Mouse (Mus musculus): ENCODE results near the gene Pdgfa.

Pdgfa gene

GRCm38 (mm10) chr5:138994786-138995720 is 2.1 kb downstream of the Pdgfa start:
- DNase-seq (ENCODE audit: low read depth, low spot score), result peak; percentile 74

- DNase-seq (ENCODE audit: low read depth, low spot score), result no peak
Measured at GRCm38 (mm10) chr5:138994108-138994785, 2.9 kb downstream of the Pdgfa start.

GRCm38 (mm10) chr5:138993371-138994107 is 3.6 kb downstream of the Pdgfa start:
- DNase-seq (ENCODE audit: low read depth, low spot score), result peak; percentile 57

GRCm38 (mm10) chr5:138992611-138993370 is 4.4 kb downstream of the Pdgfa start:
- DNase-seq (ENCODE audit: low read depth, low spot score), result peak; percentile 36

GRCm38 (mm10) chr5:138991734-138992133 is 5.4 kb downstream of the Pdgfa start:
- peak; percentile 98 for DNase-seq (ENCODE audit: low read depth, low spot score)

- peak; percentile 64 for DNase-seq (ENCODE audit: low read depth, low spot score)
Measured at GRCm38 (mm10) chr5:138990659-138991380, 6.3 kb downstream of the Pdgfa start.

- DNase-seq (ENCODE audit: low read depth, low spot score), result peak; percentile 22
Measured at GRCm38 (mm10) chr5:138989567-138989966, 7.6 kb downstream of the Pdgfa start.

- no peak for DNase-seq (ENCODE audit: low read depth, low spot score)
Measured at GRCm38 (mm10) chr5:138988764-138989163, 8.4 kb downstream of the Pdgfa start.

GRCm38 (mm10) chr5:138987994-138988393 is 9.2 kb downstream of the Pdgfa start:
- DNase-seq (ENCODE audit: low read depth, low spot score), result no peak

- DNase-seq (ENCODE audit: low read depth, low spot score), result no peak
Measured at GRCm38 (mm10) chr5:138981921-138982320, 15.2 kb downstream of the Pdgfa start.

GRCm38 (mm10) chr5:138980608-138981007 is 16.6 kb downstream of the Pdgfa start:
- no peak for DNase-seq (ENCODE audit: low read depth, low spot score)

GRCm38 (mm10) chr5:138979840-138980239 is 17.3 kb downstream of the Pdgfa start:
- DNase-seq (ENCODE audit: low read depth, low spot score), result no peak

GRCm38 (mm10) chr5:138977759-138978158 is 19.4 kb downstream of the Pdgfa start:
- peak; percentile 21 for DNase-seq (ENCODE audit: low read depth, low spot score)

- DNase-seq (ENCODE audit: low read depth, low spot score), result peak; percentile 56
Measured at GRCm38 (mm10) chr5:138974911-138975485, 22.2 kb downstream of the Pdgfa start.

GRCm38 (mm10) chr5:138973480-138973879 is 23.7 kb downstream of the Pdgfa start:
- DNase-seq (ENCODE audit: low read depth, low spot score), result no peak

GRCm38 (mm10) chr5:138971405-138971804 is 25.8 kb downstream of the Pdgfa start:
- DNase-seq (ENCODE audit: low read depth, low spot score), result no peak

GRCm38 (mm10) chr5:138970056-138970490 is 27.1 kb downstream of the Pdgfa start:
- no peak for DNase-seq (ENCODE audit: low read depth, low spot score)

GRCm38 (mm10) chr5:138966033-138966724 is 31.0 kb downstream of the Pdgfa start:
- no peak for DNase-seq (ENCODE audit: low read depth, low spot score)

- no peak for DNase-seq (ENCODE audit: low read depth, low spot score)
Measured at GRCm38 (mm10) chr5:138965590-138965989, 31.6 kb downstream of the Pdgfa start.
